Mouse (Mus musculus) CH12.LX (cell line): ENCODE measurements around the gene Vrk3. TPM values are rescaled to one million over a fixed set of nuclear protein-coding genes. Genes with fewer than 3 reads are reported as not detected.

Experiments
- DNase-seq: peaks from one replicate; pipeline ENCODE4 v3.0.0-alpha.2; 2013; ENCODE audit errors: extremely low read depth
- H3K27ac ChIP-seq: 2 replicates; pipeline ENCODE4 v1.5.1; 2012; ENCODE audit warnings: low read depth, mild to moderate bottlenecking, control low read depth, moderate library complexity; ENCODE audit not compliant: insufficient read depth
- H3K27me3 ChIP-seq: replicated peaks from 2 replicates; pipeline ENCODE3; 2012; ENCODE audit warnings: inconsistent platforms
- H3K36me3 ChIP-seq, 2 experiments: replicated peaks in 1 of 2; 2 replicates each; pipeline versions ENCODE3 to v1.6.1; 2012; ENCODE audit warnings: inconsistent platforms in 1 of 2, low read length in 1 of 2, mild to moderate bottlenecking in 1 of 2, mixed read lengths in 1 of 2, moderate library complexity in 1 of 2; ENCODE audit not compliant: control insufficient read depth in 1 of 2, insufficient read depth in 1 of 2
- H3K4me1 ChIP-seq, 2 experiments: 2 replicates each; pipeline ENCODE4 v1.6.1; 2012; ENCODE audit warnings: inconsistent platforms in 1 of 2, moderate library complexity in 1 of 2; ENCODE audit not compliant: insufficient read depth in 2 of 2, control insufficient read depth in 1 of 2
- H3K4me2 ChIP-seq: 2 replicates; pipeline ENCODE4 v1.6.1; 2012; ENCODE audit warnings: low read depth, mild to moderate bottlenecking, control low read depth; ENCODE audit not compliant: poor library complexity, insufficient read depth, severe bottlenecking
- H3K4me3 ChIP-seq, 3 experiments: fragments of 150-350 bp in 1 of 3; sonication (generic) in 1 of 3; replicated peaks in 1 of 3; 2 replicates each; pipeline versions ENCODE3 to v1.5.1; 2011 to 2012; ENCODE audit warnings: low read depth in 2 of 3, low read length in 2 of 3, mild to moderate bottlenecking in 2 of 3, moderate library complexity in 2 of 3, control low read depth in 1 of 3, improper control_type of control experiment in 1 of 3, inconsistent platforms in 1 of 3, mixed read lengths in 1 of 3; ENCODE audit not compliant: poor library complexity in 1 of 3
- H3K79me2 ChIP-seq: replicated peaks from 2 replicates; pipeline ENCODE4 v1.6.1; 2012; ENCODE audit warnings: mild to moderate bottlenecking, moderate library complexity; ENCODE audit not compliant: control insufficient read depth, poor library complexity, insufficient read depth, severe bottlenecking; ENCODE audit errors: extremely low read depth
- H3K9ac ChIP-seq: 2 replicates; pipeline ENCODE4 v1.6.1; 2012; ENCODE audit warnings: low read depth, mild to moderate bottlenecking, control low read depth, moderate library complexity; ENCODE audit not compliant: insufficient read depth
- H3K9me3 ChIP-seq: replicated peaks from 2 replicates; pipeline ENCODE3; 2012; ENCODE audit warnings: low read length, inconsistent platforms, mixed read lengths
- BHLHE40 ChIP-seq: IDR thresholded peaks from 2 replicates; pipeline ENCODE4 v1.6.1; 2011; ENCODE audit warnings: mild to moderate bottlenecking, low read depth, low read length, improper control_type of control experiment
- CHD1 ChIP-seq: IDR thresholded peaks from 2 replicates; pipeline ENCODE4 v1.6.1; 2012; ENCODE audit warnings: low read depth, low read length, improper control_type of control experiment, inconsistent platforms
- CHD2 ChIP-seq: IDR thresholded peaks from 2 replicates; pipeline ENCODE4 v1.6.1; 2011; ENCODE audit warnings: low read length, improper control_type of control experiment
- CTCF ChIP-seq, 2 experiments: IDR thresholded peaks in 1 of 2; conservative IDR thresholded peaks in 1 of 2; 2 replicates each; pipeline ENCODE4 v1.5.1; 2011 to 2012; ENCODE audit warnings: low read depth in 2 of 2, low read length in 2 of 2, improper control_type of control experiment in 1 of 2, inconsistent platforms in 1 of 2, mild to moderate bottlenecking in 1 of 2, moderate library complexity in 1 of 2
- E2F4 ChIP-seq: IDR thresholded peaks from 2 replicates; pipeline ENCODE4 v1.6.1; 2011; ENCODE audit warnings: low read depth, low read length, improper control_type of control experiment; ENCODE audit not compliant: insufficient replicate concordance
- ELF1 ChIP-seq: IDR thresholded peaks from 2 replicates; pipeline ENCODE4 v1.6.1; 2014; ENCODE audit warnings: low read depth, mild to moderate bottlenecking, inconsistent platforms, low read length, improper control_type of control experiment
- EP300 ChIP-seq: IDR thresholded peaks from 2 replicates; pipeline ENCODE4 v1.6.1; 2011; ENCODE audit warnings: low read length, improper control_type of control experiment
- ETS1 ChIP-seq: conservative IDR thresholded peaks from 2 replicates; pipeline ENCODE4 v1.6.1; 2012; ENCODE audit warnings: low read depth, mild to moderate bottlenecking, inconsistent platforms, low read length, improper control_type of control experiment, moderate library complexity
- GABPA ChIP-seq: IDR thresholded peaks from 2 replicates; pipeline ENCODE4 v1.6.1; 2012; ENCODE audit warnings: low read depth, low read length, improper control_type of control experiment, inconsistent platforms; ENCODE audit not compliant: insufficient replicate concordance
- HCFC1 ChIP-seq: IDR thresholded peaks from 2 replicates; pipeline ENCODE4 v1.6.1; 2012; ENCODE audit warnings: low read depth, mild to moderate bottlenecking, inconsistent platforms, low read length, improper control_type of control experiment
- IRF4 ChIP-seq: IDR thresholded peaks from 2 replicates; pipeline ENCODE4 v1.6.1; 2014; ENCODE audit warnings: low read depth, mild to moderate bottlenecking, inconsistent platforms, low read length, improper control_type of control experiment
- JUN ChIP-seq: IDR thresholded peaks from 2 replicates; pipeline ENCODE4 v1.6.1; 2011; ENCODE audit warnings: low read depth, mild to moderate bottlenecking, low read length, improper control_type of control experiment, moderate library complexity; ENCODE audit not compliant: insufficient read depth
- JUND ChIP-seq: conservative IDR thresholded peaks from 2 replicates; pipeline ENCODE4 v1.6.1; 2011; ENCODE audit warnings: low read depth, low read length, improper control_type of control experiment
- KAT2A ChIP-seq: IDR thresholded peaks from 2 replicates; pipeline ENCODE4 v1.6.1; 2012; ENCODE audit warnings: low read length, improper control_type of control experiment, inconsistent platforms; ENCODE audit not compliant: insufficient replicate concordance
- MAFK ChIP-seq: IDR thresholded peaks from 2 replicates; pipeline ENCODE4 v1.6.1; 2011; ENCODE audit warnings: low read length, improper control_type of control experiment; ENCODE audit not compliant: insufficient replicate concordance
- MAX ChIP-seq: IDR thresholded peaks from 2 replicates; pipeline ENCODE4 v1.6.1; 2011; ENCODE audit warnings: low read length, improper control_type of control experiment
- MAZ ChIP-seq: IDR thresholded peaks from 2 replicates; pipeline ENCODE4 v1.6.1; 2012; ENCODE audit warnings: low read depth, mild to moderate bottlenecking, inconsistent platforms, low read length, improper control_type of control experiment, moderate library complexity
- MEF2A ChIP-seq: IDR thresholded peaks from 2 replicates; pipeline ENCODE4 v1.6.1; 2014; ENCODE audit warnings: low read depth, mild to moderate bottlenecking, inconsistent platforms, low read length, improper control_type of control experiment, borderline replicate concordance
- MXI1 ChIP-seq: IDR thresholded peaks from 2 replicates; pipeline ENCODE4 v1.6.1; 2011; ENCODE audit warnings: mild to moderate bottlenecking, low read depth, low read length, improper control_type of control experiment
- MYC ChIP-seq: IDR thresholded peaks from 2 replicates; pipeline ENCODE4 v1.6.1; 2011; ENCODE audit warnings: low read depth, mild to moderate bottlenecking, improper control_type of control experiment, low read length
- NELFE ChIP-seq: IDR thresholded peaks from 2 replicates; pipeline ENCODE4 v1.6.1; 2011; ENCODE audit warnings: low read depth, low read length, improper control_type of control experiment
- NRF1 ChIP-seq: IDR thresholded peaks from 2 replicates; pipeline ENCODE4 v1.6.1; 2014; ENCODE audit warnings: low read depth, mild to moderate bottlenecking, inconsistent platforms, low read length, improper control_type of control experiment, moderate library complexity
- PAX5 ChIP-seq: IDR thresholded peaks from 2 replicates; pipeline ENCODE4 v1.6.1; 2012; ENCODE audit warnings: low read length, inconsistent platforms, mixed read lengths
- POLR2A ChIP-seq: IDR thresholded peaks from 2 replicates; pipeline ENCODE4 v1.6.1; 2011; ENCODE audit warnings: low read depth, mild to moderate bottlenecking, improper control_type of control experiment, low read length
- POLR2AphosphoS2 ChIP-seq: IDR thresholded peaks from 2 replicates; pipeline ENCODE4 v1.6.1; 2011; ENCODE audit warnings: low read depth, low read length, improper control_type of control experiment
- RAD21 ChIP-seq: IDR thresholded peaks from 2 replicates; pipeline ENCODE4 v1.6.1; 2011; ENCODE audit warnings: low read depth, mild to moderate bottlenecking, low read length, improper control_type of control experiment, moderate library complexity
- RCOR1 ChIP-seq: conservative IDR thresholded peaks from 2 replicates; pipeline ENCODE4 v1.6.1; 2012; ENCODE audit warnings: low read depth, mild to moderate bottlenecking, inconsistent platforms, low read length, improper control_type of control experiment
- SIN3A ChIP-seq: IDR thresholded peaks from 2 replicates; pipeline ENCODE4 v1.6.1; 2012; ENCODE audit warnings: low read length, improper control_type of control experiment, inconsistent platforms
- SMC3 ChIP-seq: IDR thresholded peaks from 2 replicates; pipeline ENCODE4 v1.6.1; 2011; ENCODE audit warnings: low read depth, low read length, improper control_type of control experiment
- TBP ChIP-seq: conservative IDR thresholded peaks from 2 replicates; pipeline ENCODE4 v1.6.1; 2011; ENCODE audit warnings: low read depth, low read length, improper control_type of control experiment
- TCF12 ChIP-seq: IDR thresholded peaks from 2 replicates; pipeline ENCODE4 v1.6.1; 2014; ENCODE audit warnings: low read depth, mild to moderate bottlenecking, inconsistent platforms, low read length, improper control_type of control experiment
- UBTF ChIP-seq: IDR thresholded peaks from 2 replicates; pipeline ENCODE4 v1.6.1; 2012; ENCODE audit warnings: low read depth, mild to moderate bottlenecking, inconsistent platforms, low read length, improper control_type of control experiment, moderate library complexity
- USF1 ChIP-seq: IDR thresholded peaks from 2 replicates; pipeline ENCODE4 v1.6.1; 2014; ENCODE audit warnings: low read depth, mild to moderate bottlenecking, inconsistent platforms, low read length, improper control_type of control experiment
- USF2 ChIP-seq: conservative IDR thresholded peaks from 2 replicates; pipeline ENCODE4 v1.6.1; 2011; ENCODE audit warnings: low read depth, low read length, improper control_type of control experiment
- ZC3H11A ChIP-seq: IDR thresholded peaks from 2 replicates; pipeline ENCODE4 v1.6.1; 2012; ENCODE audit warnings: low read depth, mild to moderate bottlenecking, inconsistent platforms, low read length, improper control_type of control experiment
- ZKSCAN1 ChIP-seq: IDR thresholded peaks from 2 replicates; pipeline ENCODE4 v1.6.1; 2012; ENCODE audit warnings: low read depth, inconsistent platforms, low read length, improper control_type of control experiment, borderline replicate concordance
- ZMIZ1 ChIP-seq: IDR thresholded peaks from 2 replicates; pipeline ENCODE4 v1.6.1; 2012; ENCODE audit warnings: low read depth, mild to moderate bottlenecking, inconsistent platforms, low read length, improper control_type of control experiment
- ZNF384 ChIP-seq: IDR thresholded peaks from 2 replicates; pipeline ENCODE4 v1.6.1; 2012; ENCODE audit warnings: low read depth, low read length, improper control_type of control experiment, inconsistent platforms
- dilution Hi-C: fragments of 300-500 bp; cut with MboI; formaldehyde crosslinking; loops from 2 replicates; pipeline ENCODE4 v1.14.3; 2020; ENCODE audit warnings: low sequenced_read_pairs; ENCODE audit not compliant: extremely low pct_unique_long_range_greater_than_20kb, extremely low pct_ligation_motif_present
- in situ Hi-C: fragments of 300-500 bp; cut with MboI; formaldehyde crosslinking; loops from 3 replicates; pipeline ENCODE4 v1.14.3; 2019; ENCODE audit warnings: low sequenced_read_pairs, low pct_ligation_motif_present, low pct_unique_long_range_greater_than_20kb, mixed read lengths
- polyA plus RNA-seq: library from polyadenylated mRNA; unstranded; fragments of >175 nt; gene quantifications from 2 replicates; pipeline ENCODE4 v1.2.1, GENCODE M21; 2012; ENCODE audit warnings: low read depth; ENCODE audit not compliant: insufficient read length
- total RNA-seq, 2 experiments: library from RNA; depleted of rRNA; stranded (reverse); fragments of 300-350 nt in 1 of 2; fragments of >200 nt in 1 of 2; gene quantifications; 2 replicates each; pipeline ENCODE4 v1.2.3; 2012 to 2014

The Vrk3 gene
- total and polyA plus RNA-seq, 3 experiments = 30.0 to 50.4 (median 34.2) TPM

GRCm38 (mm10) chr7:44815721-44816469 lies 67.7 kb downstream of the Vrk3 start, which contains the start of the genes Nup62 and Il4i1:
Gene Nup62 (plus strand): TSS chr7:44816088.
Gene Il4i1 (plus strand): TSS chr7:44816387.
- in situ Hi-C loops = no loop called here
- TF ChIP-seq UBTF = no peak
- no peak; the same call in 1 of the 2 replicates for TF ChIP-seq ZMIZ1
- TF ChIP-seq ZNF384 = no peak
- TF ChIP-seq ZKSCAN1 = no peak
- peak; percentile 75 for TF ChIP-seq ELF1
- TF ChIP-seq E2F4 = peak; percentile 83; the same call in 1 of the 2 replicates
- TF ChIP-seq BHLHE40 = no peak
- peak; percentile 69 for TF ChIP-seq MAX
- TF ChIP-seq PAX5 = no peak
- no peak for TF ChIP-seq CHD1
- no peak for TF ChIP-seq SMC3
- TF ChIP-seq ZC3H11A = no peak
- TF ChIP-seq EP300 = no peak
- TF ChIP-seq TBP = 0 out of 2 replicates have a peak, but pooled peaks have one; percentile 6
- TF ChIP-seq NELFE = no peak; the same call in 1 of the 2 replicates
- TF ChIP-seq IRF4 = no peak; the same call in 1 of the 2 replicates
- no peak for TF ChIP-seq MAFK
- TF ChIP-seq USF1 = no peak
- TF ChIP-seq KAT2A = 0 out of 2 replicates have a peak, but pooled peaks have one; percentile 49
- no peak for TF ChIP-seq USF2
- no peak for TF ChIP-seq GABPA
- peak; percentile 87 for TF ChIP-seq POLR2A
- TF ChIP-seq MYC = peak; percentile 59; the same call in 1 of the 2 replicates
- no peak for TF ChIP-seq JUND
- TF ChIP-seq JUN = no peak
- TF ChIP-seq MEF2A = no peak
- TF ChIP-seq SIN3A = 0 out of 2 replicates have a peak, but pooled peaks have one; percentile 40
- no peak for TF ChIP-seq RAD21
- peak; percentile 97 for TF ChIP-seq CHD2
- no peak for TF ChIP-seq CTCF (conservative IDR thresholded peaks at IDR 0.05 in 1 of 2, IDR thresholded peaks at IDR 0.05 in 1 of 2; ENCODE audit: low read depth in 2 of 2, low read length in 2 of 2)
- no peak for TF ChIP-seq ETS1
- TF ChIP-seq NRF1 = peak; percentile 85
- peak; percentile 72 for TF ChIP-seq HCFC1
- TF ChIP-seq MAZ = peak; percentile 96
- no peak for TF ChIP-seq POLR2AphosphoS2
- peak; percentile 82; the same call in 1 of the 2 replicates for TF ChIP-seq TCF12
- no peak for TF ChIP-seq MXI1
- no peak for TF ChIP-seq RCOR1
- DNase-seq = peak; percentile 99
- H3K27ac ChIP-seq = peak within 1 kb of the TSS; percentile 97
- H3K4me3 ChIP-seq = peak within 1 kb of the TSS; percentile 77 to 89 (median 86)
- peaks cover 24 to 35% of the 10 kb centered on the region in 2 experiments for H3K4me1 ChIP-seq
- H3K9me3 ChIP-seq = no peaks in the 10 kb centered on the region
- no peaks in the 10 kb centered on the region for H3K27me3 ChIP-seq
- peaks cover 42 to 65% of the 10 kb centered on the region in 2 experiments for H3K36me3 ChIP-seq
- H3K4me2 ChIP-seq = peak within 1 kb of the TSS; percentile 95
- H3K9ac ChIP-seq = peak within 1 kb of the TSS; percentile 93
- dilution Hi-C loops = no loop called here
- H3K79me2 ChIP-seq = peaks cover 60% of the 10 kb centered on the region
